Mouse (Mus musculus) heart, embryonic 15.5 days (tissue): Measurements from ENCODE around the gene Scarf2. TPM values are rescaled to one million over a fixed set of nuclear protein-coding genes. Genes with fewer than 3 reads are reported as not detected.

ENCODE experiments used
- ATAC-seq: fragments of 200-750 bp; cut with Nextera tagmentation; replicated peaks from 2 replicates; pipeline ENCODE4 v1.8.0; 2017; ENCODE audit warnings: low read depth, moderate TSS enrichment; ENCODE audit not compliant: insufficient number of reproducible peaks, insufficient read depth, low FRiP score
- H3K27ac ChIP-seq: fragments of 300-500 bp; sonication (generic); 2 replicates; pipeline ENCODE4 v1.5.1; 2015; ENCODE audit warnings: mild to moderate bottlenecking, inconsistent platforms
- H3K27me3 ChIP-seq: fragments of 300-500 bp; sonication (generic); 2 replicates; pipeline ENCODE4 v1.6.1; 2015; ENCODE audit warnings: inconsistent platforms
- H3K36me3 ChIP-seq: fragments of 300-500 bp; sonication (generic); 2 replicates; pipeline ENCODE4 v1.6.1; 2015; ENCODE audit warnings: mild to moderate bottlenecking, inconsistent platforms
- H3K4me1 ChIP-seq: fragments of 300-500 bp; sonication (generic); replicated peaks from 2 replicates; pipeline ENCODE4 v1.6.1; 2015; ENCODE audit warnings: inconsistent platforms
- H3K4me2 ChIP-seq: fragments of 300-500 bp; sonication (generic); 2 replicates; pipeline ENCODE4 v1.6.1; 2015; ENCODE audit warnings: inconsistent platforms, mild to moderate bottlenecking, moderate library complexity
- H3K4me3 ChIP-seq: fragments of 300-500 bp; sonication (generic); 2 replicates; pipeline ENCODE4 v1.5.1; 2015; ENCODE audit warnings: mild to moderate bottlenecking, inconsistent platforms
- H3K9ac ChIP-seq: fragments of 300-500 bp; sonication (generic); 2 replicates; pipeline ENCODE4 v1.6.1; 2015; ENCODE audit warnings: mild to moderate bottlenecking, inconsistent platforms
- H3K9me3 ChIP-seq: fragments of 300-500 bp; sonication (generic); replicated peaks from 2 replicates; pipeline ENCODE4 v1.6.1; 2016; ENCODE audit warnings: inconsistent platforms
- WGBS: fragments of 180-500 bp; shearing (Covaris S2); methylation state at CpG from one replicate; pipeline ENCODE4 v1.1.7; 2015; ENCODE audit warnings: mixed read lengths; 5-methylcytosine and 5-hydroxymethylcytosine counted together
- polyA plus RNA-seq: library from polyadenylated mRNA; unstranded; fragments of >200 nt; fragmentation: Nextera tagmentation; extraction: Ambion mirVana; gene quantifications from 2 replicates; pipeline ENCODE4 v1.2.1, GENCODE M21; 2015

The Scarf2 gene
- polyA plus RNA-seq, 1 experiment from 2014 or later, result 6.6 TPM

- no peaks in the 10 kb centered on the region for H3K27me3 ChIP-seq
- no peak overlapping the region for H3K27ac ChIP-seq
- no peak overlapping the region for H3K4me2 ChIP-seq
- H3K4me1 ChIP-seq, result no peaks in the 10 kb centered on the region
- WGBS, result 96% methylated on average over 5 of the region's 5 CpGs
- no peak overlapping the region for H3K4me3 ChIP-seq
- no peaks in the 10 kb centered on the region for H3K9me3 ChIP-seq
- H3K9ac ChIP-seq, result no peak overlapping the region
- ATAC-seq, result no peak
- H3K36me3 ChIP-seq, result peaks cover 73% of the 10 kb centered on the region
Measured at GRCm38 (mm10) chr16:17851331-17851730, 54.2 kb downstream of the Scarf2 start.

- Histone ChIP-seq H3K9ac (no peak overlapping the region), H3K4me1 (no peaks in the 10 kb centered on the region), H3K36me3 (peaks cover 75% of the 10 kb centered on the region), H3K4me2 (no peak overlapping the region), H3K4me3 (no peak overlapping the region), H3K27ac (no peak overlapping the region), H3K27me3 (no peaks in the 10 kb centered on the region), H3K9me3 (no peaks in the 10 kb centered on the region)
- 91% methylated on average over 1 of the region's 1 CpGs for WGBS
- ATAC-seq, result no peak
Measured at GRCm38 (mm10) chr16:17851860-17852259, 54.8 kb downstream of the Scarf2 start.

- H3K27me3 ChIP-seq, result no peaks in the 10 kb centered on the region
- no peak overlapping the region for H3K27ac ChIP-seq
- no peaks in the 10 kb centered on the region for H3K9me3 ChIP-seq
- no peaks in the 10 kb centered on the region for H3K4me1 ChIP-seq
- no peak for ATAC-seq
- peaks cover 80% of the 10 kb centered on the region for H3K36me3 ChIP-seq
- H3K4me2 ChIP-seq, result no peak overlapping the region
- WGBS, result 82% methylated on average over 2 of the region's 2 CpGs
- no peak overlapping the region for H3K4me3 ChIP-seq
- no peak overlapping the region for H3K9ac ChIP-seq
Measured at GRCm38 (mm10) chr16:17853263-17853662, 56.2 kb downstream of the Scarf2 start.

- no peaks in the 10 kb centered on the region for H3K4me1 ChIP-seq
- peaks cover 64% of the 10 kb centered on the region for H3K36me3 ChIP-seq
- no peaks in the 10 kb centered on the region for H3K9me3 ChIP-seq
- H3K4me3 ChIP-seq, result no peak overlapping the region
- no peak overlapping the region for H3K27ac ChIP-seq
- no peaks in the 10 kb centered on the region for H3K27me3 ChIP-seq
- ATAC-seq, result no peak
- no peak overlapping the region for H3K9ac ChIP-seq
- 87% methylated on average over 7 of the region's 7 CpGs for WGBS
- no peak overlapping the region for H3K4me2 ChIP-seq
Measured at GRCm38 (mm10) chr16:17857157-17857556, 60.1 kb downstream of the Scarf2 start.

Other genes with a start within 250 kb of the Scarf2 start
- 0.19 and 0.36 TPM in 2 replicates for gene Lrrc74b, start 236.0 kb upstream of the Scarf2 start, polyA plus RNA-seq
- 0.60 and 0.80 TPM in 2 replicates for gene P2rx6, start 235.4 kb upstream of the Scarf2 start, polyA plus RNA-seq
- 9.5 and 11.2 TPM in 2 replicates for gene Slc7a4, start 214.1 kb upstream of the Scarf2 start, polyA plus RNA-seq
- 17.2 and 23.2 TPM in 2 replicates for gene Smpd4, start 177.9 kb upstream of the Scarf2 start, polyA plus RNA-seq
- gene Ccdc74a, start 150.8 kb upstream of the Scarf2 start, polyA plus RNA-seq, result 3.1 and 3.2 TPM in 2 replicates
- 25.6 and 37.2 TPM in 2 replicates for gene Med15, start 64.4 kb upstream of the Scarf2 start, polyA plus RNA-seq
- gene Klhl22, start 37.7 kb upstream of the Scarf2 start, polyA plus RNA-seq, result 33.0 and 45.7 TPM in 2 replicates
- not detected in 2 replicates for gene B830017H08Rik, start 35.8 kb downstream of the Scarf2 start, polyA plus RNA-seq
- gene Car15, start 41.1 kb downstream of the Scarf2 start, polyA plus RNA-seq, result 1.5 and 2.1 TPM in 2 replicates
- gene Gm20518, start 94.4 kb downstream of the Scarf2 start, polyA plus RNA-seq, result 0.19 and 0.24 TPM in 2 replicates
- 0.03 TPM in 1 of 2 replicates, not detected in the other for gene Tssk1, start 96.9 kb downstream of the Scarf2 start, polyA plus RNA-seq
- 41.8 and 58.9 TPM in 2 replicates for gene Dgcr2, start 101.3 kb downstream of the Scarf2 start, polyA plus RNA-seq
- gene Tssk2, start 101.4 kb downstream of the Scarf2 start, polyA plus RNA-seq, result not detected in 2 replicates
- 25.0 and 34.5 TPM in 2 replicates for gene Ess2, start 114.1 kb downstream of the Scarf2 start, polyA plus RNA-seq
- not detected in 2 replicates for gene Gsc2, start 117.8 kb downstream of the Scarf2 start, polyA plus RNA-seq
- gene Slc25a1, start 130.9 kb downstream of the Scarf2 start, polyA plus RNA-seq, result 22.5 and 37.4 TPM in 2 replicates
- gene Vpreb2, start 183.1 kb downstream of the Scarf2 start, polyA plus RNA-seq, result not detected in 2 replicates